Mouse (Mus musculus): ENCODE data around the gene Rps19bp1. TPM values are rescaled to one million over a fixed set of nuclear protein-coding genes. Genes with fewer than 3 reads are reported as not detected.

Rps19bp1 gene
- polyA plus RNA-seq, 1 experiment = 6.6 TPM

DNA sequence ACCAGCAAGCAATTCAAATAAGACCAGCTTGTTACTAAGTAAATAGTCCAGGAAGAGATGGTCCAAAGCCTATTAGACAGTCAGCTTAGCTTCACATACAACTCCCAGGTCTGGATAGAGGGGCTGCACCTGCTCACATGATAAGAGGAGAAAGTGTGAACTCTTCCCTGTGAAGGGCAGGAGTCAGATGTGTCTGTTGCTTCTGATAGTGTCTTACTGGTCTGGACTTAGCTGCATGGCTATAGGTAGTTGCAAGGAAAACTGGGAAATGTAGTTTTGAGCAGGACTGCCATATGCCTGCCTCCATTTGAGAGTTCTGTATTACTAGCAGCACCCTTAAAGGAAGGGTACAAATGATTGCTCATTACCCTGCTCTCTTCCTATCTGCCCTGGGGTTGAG is 50.4 kb downstream of the Rps19bp1 start:
- H3K36me3 ChIP-seq (ENCODE audit: control insufficient read depth) = no peaks in the 10 kb centered on the region; the same call in 1 of the 2 replicates
- H3K4me3 ChIP-seq (replicated peaks) = no peak overlapping the region
- TF ChIP-seq GATA1 (IDR thresholded peaks at IDR 0.05; ENCODE audit: low read length) (no peak), TAL1 (IDR thresholded peaks at IDR 0.05; ENCODE audit: low read length) (no peak)
- no peaks in the 10 kb centered on the region for H3K9me3 ChIP-seq (ENCODE audit: control insufficient read depth, low read length)
- H3K4me1 ChIP-seq (ENCODE audit: control insufficient read depth) = peaks cover 4% of the 10 kb centered on the region
- peaks cover 6% of the 10 kb centered on the region for H3K27me3 ChIP-seq (ENCODE audit: control insufficient read depth)

Other genes with a start within 250 kb of the Rps19bp1 start
- 0.08 and 0.09 TPM in 2 replicates for gene Pdgfb, start 249.3 kb downstream of the Rps19bp1 start, polyA plus RNA-seq (2012)
- gene Syngr1, start 173.0 kb downstream of the Rps19bp1 start, polyA plus RNA-seq (2012) = 0.41 and 1.5 TPM in 2 replicates
- 12.0 and 25.2 TPM in 2 replicates for gene Rpl3, start 172.4 kb downstream of the Rps19bp1 start, polyA plus RNA-seq (2012)
- 2.2 and 3.3 TPM in 2 replicates for gene Tab1, start 131.2 kb downstream of the Rps19bp1 start, polyA plus RNA-seq (2012)
- gene Mgat3, start 90.6 kb downstream of the Rps19bp1 start, polyA plus RNA-seq (2012) = not detected in 2 replicates
- 1.5 and 1.7 TPM in 2 replicates for gene Mief1, start 30.3 kb downstream of the Rps19bp1 start, polyA plus RNA-seq (2012)
- gene AC140267.1, start 28.5 kb downstream of the Rps19bp1 start, polyA plus RNA-seq (2012) = not detected in 2 replicates
- 65.1 and 68.9 TPM in 2 replicates for gene Atf4, start 9.1 kb downstream of the Rps19bp1 start, polyA plus RNA-seq (2012)
- not detected in 2 replicates for gene Cacna1i, start 22.9 kb upstream of the Rps19bp1 start, polyA plus RNA-seq (2012)

All from erythroblast, embryonic 14.5 days (primary cell).